Comparison of ENCODE assay signal across 20 mouse cellular contexts in genomic region chrX:164432682-164433081, GRCm38 (mm10). TPM values are rescaled to one million over a fixed set of nuclear protein-coding genes. Genes with fewer than 3 reads are reported as not detected.
"Had no signal": no experiment of that assay in that cellular context is flagged by ENCODE, and none has a peak within 500 bp of the region (broad histone marks: within the 10 kb centered on the region; RNA-seq: fewer than 3 reads in every experiment).

No protein-coding gene starts in this region.

- H3K4me2 ChIP-seq: limb, embryonic 13.5 days; midbrain, embryonic 13.5 days had no signal

- ATAC-seq: intestine, embryonic 16.5 days; midbrain, embryonic 13.5 days; midbrain, embryonic 16.5 days had no signal

- H3K4me3 ChIP-seq: limb, embryonic 10.5 days; limb, embryonic 13.5 days; midbrain, embryonic 10.5 days; midbrain, embryonic 13.5 days had no signal

- H3K4me1 ChIP-seq: limb, embryonic 10.5 days; limb, embryonic 13.5 days; midbrain, embryonic 10.5 days; midbrain, embryonic 13.5 days had no signal

- H3K27me3 ChIP-seq: limb, embryonic 13.5 days had no signal

- H3K9me3 ChIP-seq: limb, embryonic 10.5 days; limb, embryonic 13.5 days; midbrain, embryonic 10.5 days; midbrain, embryonic 13.5 days had no signal

- DNase-seq: kidney, adult 18-20 months; kidney, adult 9 months; kidney, postnatal 14 days; kidney, postnatal 4 days; lung, adult 2 months; lung, postnatal 14 days; lung, postnatal 4 days; thymus, adult 18-20 months; thymus, postnatal 36 days had no signal

- H3K27ac ChIP-seq: limb, embryonic 10.5 days; limb, embryonic 13.5 days; midbrain, embryonic 10.5 days; midbrain, embryonic 13.5 days had no signal

- H3K9ac ChIP-seq: limb, embryonic 13.5 days; midbrain, embryonic 13.5 days had no signal

RNA-seq across cellular contexts. Expression of gene Asb11, which starts 4.1 kb away (rescaled TPM):
- total RNA-seq: megakaryocyte, adult 5-6 weeks had no signal
- polyA plus RNA-seq: limb, embryonic 10.5 days; limb, embryonic 13.5 days; liver, adult 2 months; midbrain, embryonic 10.5 days; midbrain, embryonic 13.5 days; midbrain, embryonic 16.5 days; neural tube, embryonic 11.5 days; neural tube, embryonic 14.5 days; spleen, adult 2 months had no signal

RNA-seq across cellular contexts. Expression of gene Vegfd, which starts 59.5 kb away (rescaled TPM):
- total RNA-seq: megakaryocyte, adult 5-6 weeks had no signal
